Mouse (Mus musculus) heart, embryonic 14.5 days (tissue): Measurements from ENCODE around the gene Akap13. TPM values are rescaled to one million over a fixed set of nuclear protein-coding genes. Genes with fewer than 3 reads are reported as not detected.

Experiments used
- ATAC-seq: fragments of 200-750 bp; cut with Nextera tagmentation; 2 replicates; pipeline ENCODE4 v1.8.0; 2017; ENCODE audit warnings: low read depth, moderate TSS enrichment; ENCODE audit not compliant: insufficient number of reproducible peaks, insufficient read depth, low FRiP score
- H3K27ac ChIP-seq, 2 experiments: fragments of 200-500 bp in 1 of 2; fragments of 300-500 bp in 1 of 2; sonication (generic) in 1 of 2; replicated peaks in 1 of 2; 2 replicates each; pipeline ENCODE4 v1.5.1; 2012 to 2014; ENCODE audit warnings: low read depth in 2 of 2, low read length in 2 of 2, control low read depth in 1 of 2, mild to moderate bottlenecking in 1 of 2, mixed read lengths in 1 of 2; ENCODE audit not compliant: control insufficient read depth in 1 of 2, insufficient read depth in 1 of 2
- H3K27me3 ChIP-seq: fragments of 300-500 bp; sonication (generic); 2 replicates; pipeline ENCODE4 v1.6.1; 2014; ENCODE audit warnings: mild to moderate bottlenecking, low read length, control low read depth; ENCODE audit not compliant: control insufficient read depth, insufficient read depth
- H3K36me3 ChIP-seq: fragments of 300-500 bp; sonication (generic); 2 replicates; pipeline ENCODE4 v1.6.1; 2014; ENCODE audit warnings: mild to moderate bottlenecking, control low read depth, low read length, mixed read lengths; ENCODE audit not compliant: control insufficient read depth, insufficient read depth
- H3K4me1 ChIP-seq, 2 experiments: fragments of 200-500 bp in 1 of 2; fragments of 300-500 bp in 1 of 2; sonication (generic) in 1 of 2; 2 replicates each; pipeline ENCODE4 v1.6.1; 2012 to 2014; ENCODE audit warnings: low read length in 2 of 2, control low read depth in 1 of 2, mixed read lengths in 1 of 2; ENCODE audit not compliant: control insufficient read depth in 2 of 2, insufficient read depth in 2 of 2
- H3K4me2 ChIP-seq: fragments of 300-500 bp; sonication (generic); 2 replicates; pipeline ENCODE4 v1.6.1; 2014; ENCODE audit warnings: mild to moderate bottlenecking, low read length
- H3K4me3 ChIP-seq, 2 experiments: fragments of 200-500 bp in 1 of 2; fragments of 300-500 bp in 1 of 2; sonication (generic) in 1 of 2; 2 replicates each; pipeline ENCODE4 v1.5.1; 2012 to 2014; ENCODE audit warnings: low read length in 2 of 2, mild to moderate bottlenecking in 2 of 2, control low read depth in 1 of 2, low read depth in 1 of 2, moderate library complexity in 1 of 2; ENCODE audit not compliant: control insufficient read depth in 1 of 2, insufficient read depth in 1 of 2
- H3K9ac ChIP-seq: fragments of 300-500 bp; sonication (generic); 2 replicates; pipeline ENCODE4 v1.6.1; 2014; ENCODE audit warnings: mild to moderate bottlenecking, low read length
- H3K9me3 ChIP-seq: fragments of 300-500 bp; sonication (generic); 2 replicates; pipeline ENCODE4 v1.6.1; 2016; ENCODE audit warnings: low read length, control low read depth; ENCODE audit not compliant: control insufficient read depth
- WGBS: fragments of 180-500 bp; shearing (Covaris S2); extraction: QIAGEN DNeasy Blood & Tissue Kit; methylation state at CpG from one replicate; pipeline ENCODE4 v1.1.7; 2014; 5-methylcytosine and 5-hydroxymethylcytosine counted together
- polyA plus RNA-seq: library from polyadenylated mRNA; unstranded; fragments of >200 nt; fragmentation: Nextera tagmentation; extraction: Ambion mirVana; gene quantifications from 2 replicates; pipeline ENCODE4 v1.2.1, GENCODE M21; 2014

The Akap13 gene
- polyA plus RNA-seq = 54.9 and 69.5 TPM in 2 replicates

DNA sequence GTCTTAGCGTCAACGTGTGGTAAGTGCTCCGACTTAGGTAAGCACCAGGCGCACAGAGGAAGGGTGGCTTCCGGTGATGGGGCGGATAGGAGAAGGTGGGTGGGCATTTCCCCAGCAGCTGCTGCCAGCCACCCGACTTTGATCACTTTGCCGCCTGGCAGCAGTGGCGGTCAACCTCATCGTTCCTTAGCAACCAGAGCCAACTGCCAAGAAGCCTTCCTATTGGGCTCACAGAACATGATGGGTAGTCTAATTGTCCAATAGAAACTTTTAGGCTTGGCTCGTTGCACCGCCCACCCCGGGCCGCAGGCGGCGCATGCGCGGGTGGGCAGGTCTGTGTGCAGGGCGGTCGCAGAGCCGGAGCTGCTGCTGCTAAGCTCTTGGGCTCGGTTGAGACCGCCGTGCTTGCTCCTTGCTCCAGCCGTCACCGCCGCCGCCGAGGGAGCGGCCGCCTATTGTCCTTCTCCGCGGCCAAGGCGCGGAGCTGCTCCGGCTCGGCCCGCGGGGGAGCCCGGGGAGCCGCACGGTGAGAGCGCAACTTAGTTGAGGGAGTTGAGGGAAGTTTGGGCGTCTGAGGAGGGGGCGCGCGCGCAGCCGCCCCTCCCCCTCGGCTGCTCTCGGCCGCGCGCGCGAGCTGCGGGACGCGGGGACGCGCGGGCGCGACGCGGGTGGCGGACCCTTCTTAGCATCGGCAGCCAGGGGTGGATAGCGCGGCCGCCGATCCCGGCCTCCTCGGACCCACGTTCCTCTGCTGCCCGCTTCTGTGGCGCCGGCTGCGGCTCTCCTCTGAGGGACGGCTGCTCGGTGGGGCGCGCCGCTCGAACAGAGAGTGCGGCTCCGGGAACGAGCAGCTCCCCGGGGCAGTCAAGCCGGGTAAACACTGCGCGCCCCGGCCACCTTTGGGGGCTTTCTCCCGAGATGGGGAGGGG lies at the start of gene Akap13:
Gene Akap13, plus strand, starts transcription at position 312 of the 929 bp plus-strand sequence.
- WGBS = under 1% methylated on average over 75 of the region's 94 CpGs
- Histone ChIP-seq H3K4me1 (peaks cover 4 to 37% of the 10 kb centered on the region in 2 experiments; a peak in 3 of 4 replicates), H3K9me3 (no peaks in the 10 kb centered on the region), H3K4me3 (peak within 1 kb of the TSS; percentile 89 to 97), H3K4me2 (peak within 1 kb of the TSS; percentile 86), H3K9ac (peak within 1 kb of the TSS; percentile 97), H3K27ac (peak within 1 kb of the TSS; percentile 99), H3K36me3 (no peaks in the 10 kb centered on the region), H3K27me3 (no peaks in the 10 kb centered on the region)
- ATAC-seq = peak; percentile 99

- Histone ChIP-seq H3K36me3 (no peaks in the 10 kb centered on the region), H3K9me3 (no peaks in the 10 kb centered on the region), H3K4me1 (peaks cover 5 to 7% of the 10 kb centered on the region in 2 experiments; a peak in 2 of 4 replicates), H3K4me2 (no peak overlapping the region), H3K4me3 (no peak overlapping the region), H3K27ac (no peak overlapping the region), H3K27me3 (no peaks in the 10 kb centered on the region), H3K9ac (no peak overlapping the region)
- WGBS = 81% methylated on average over 3 of the region's 3 CpGs
- no peak for ATAC-seq
These were observed 44.7 kb upstream of the Akap13 start for GRCm38 (mm10) chr7:75410641-75411040.

- no peak overlapping the region for H3K4me2 ChIP-seq
- H3K4me3 ChIP-seq = no peak overlapping the region
- H3K27me3 ChIP-seq = no peaks in the 10 kb centered on the region
- H3K27ac ChIP-seq = no peak overlapping the region
- WGBS = 81% methylated on average over 6 of the region's 6 CpGs
- H3K9me3 ChIP-seq = no peaks in the 10 kb centered on the region
- H3K4me1 ChIP-seq = peaks cover 4 to 8% of the 10 kb centered on the region in 2 experiments; a peak in 2 of 4 replicates
- H3K9ac ChIP-seq = no peak overlapping the region
- ATAC-seq = no peak
- no peaks in the 10 kb centered on the region for H3K36me3 ChIP-seq
These were observed 44.1 kb upstream of the Akap13 start for GRCm38 (mm10) chr7:75411226-75411625.

GRCm38 (mm10) chr7:75412011-75412510 lies 43.3 kb upstream of the Akap13 start:
- H3K36me3 ChIP-seq = no peaks in the 10 kb centered on the region
- H3K9ac ChIP-seq = no peak overlapping the region
- no peak overlapping the region for H3K27ac ChIP-seq
- 86% methylated on average over 10 of the region's 10 CpGs for WGBS
- H3K4me2 ChIP-seq = no peak overlapping the region
- H3K4me1 ChIP-seq = peaks cover 4 to 8% of the 10 kb centered on the region in 2 experiments; a peak in 2 of 4 replicates
- no peaks in the 10 kb centered on the region for H3K27me3 ChIP-seq
- H3K4me3 ChIP-seq = no peak overlapping the region
- no peak for ATAC-seq
- no peaks in the 10 kb centered on the region for H3K9me3 ChIP-seq

DNA sequence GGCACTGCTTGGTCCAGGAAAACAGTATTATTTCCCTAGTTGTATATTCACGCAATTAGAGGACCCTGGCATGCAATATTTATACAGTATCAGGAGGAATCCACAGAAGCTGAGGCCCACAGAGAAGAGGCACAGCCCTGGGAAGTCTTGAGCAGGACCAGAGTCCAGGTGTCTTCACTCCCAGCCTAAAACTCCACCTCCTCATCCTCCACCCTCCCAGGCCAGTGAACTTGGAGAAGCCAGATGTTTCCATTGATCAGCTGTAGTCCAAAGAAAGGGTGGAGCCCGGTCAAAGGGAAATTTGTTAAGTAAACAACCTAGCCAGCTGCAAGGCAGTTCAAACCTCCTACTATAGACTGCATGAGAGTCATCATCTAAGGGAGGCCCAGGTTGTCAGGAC lies 42.8 kb upstream of the Akap13 start:
- Histone ChIP-seq H3K27ac (no peak overlapping the region), H3K4me1 (peaks cover 4 to 8% of the 10 kb centered on the region in 2 experiments; a peak in 2 of 4 replicates), H3K36me3 (no peaks in the 10 kb centered on the region), H3K4me2 (no peak overlapping the region), H3K9me3 (no peaks in the 10 kb centered on the region), H3K27me3 (no peaks in the 10 kb centered on the region), H3K4me3 (no peak overlapping the region), H3K9ac (no peak overlapping the region)
- ATAC-seq = no peak
- WGBS = 72% methylated on average over 2 of the region's 2 CpGs

- no peak overlapping the region for H3K4me3 ChIP-seq
- H3K9me3 ChIP-seq = no peaks in the 10 kb centered on the region
- WGBS = 76% methylated on average over 6 of the region's 6 CpGs
- H3K27ac ChIP-seq = no peak overlapping the region
- H3K36me3 ChIP-seq = no peaks in the 10 kb centered on the region
- H3K4me2 ChIP-seq = no peak overlapping the region
- no peak overlapping the region for H3K9ac ChIP-seq
- no peaks in the 10 kb centered on the region for H3K27me3 ChIP-seq
- no peak; the same call in 1 of the 2 replicates for ATAC-seq
- peaks cover 4 to 8% of the 10 kb centered on the region in 2 experiments; a peak in 2 of 4 replicates for H3K4me1 ChIP-seq
These were observed 41.4 kb upstream of the Akap13 start for GRCm38 (mm10) chr7:75413903-75414302.

- WGBS = 84% methylated on average over 3 of the region's 3 CpGs
- no peak for ATAC-seq
- no peak overlapping the region for H3K4me3 ChIP-seq
These were observed 41.0 kb upstream of the Akap13 start for GRCm38 (mm10) chr7:75414316-75414715.

More at GRCm38 (mm10) chr7:75414316-75414715, 41.0 kb upstream of the Akap13 start:
- Histone ChIP-seq H3K9ac (no peak overlapping the region), H3K4me2 (no peak overlapping the region), H3K27ac (no peak overlapping the region), H3K4me1 (peaks cover 4 to 8% of the 10 kb centered on the region in 2 experiments; a peak in 2 of 4 replicates), H3K36me3 (no peaks in the 10 kb centered on the region), H3K27me3 (no peaks in the 10 kb centered on the region), H3K9me3 (no peaks in the 10 kb centered on the region)
